Mouse (Mus musculus) intestine, postnatal 0 days (tissue): ENCODE results near the gene Igfbpl1. TPM values are rescaled to one million over a fixed set of nuclear protein-coding genes. Genes with fewer than 3 reads are reported as not detected.

Experiments
- ATAC-seq: fragments of 200-750 bp; cut with Nextera tagmentation; 2 replicates; pipeline ENCODE4 v1.8.0; 2017; ENCODE audit warnings: mild to moderate bottlenecking, moderate TSS enrichment, moderate library complexity
- H3K27ac ChIP-seq: fragments of 300-500 bp; sonication (generic); 2 replicates; pipeline ENCODE4 v1.5.1; 2014; ENCODE audit warnings: mild to moderate bottlenecking, low read depth, low read length, moderate library complexity
- H3K27me3 ChIP-seq: fragments of 300-500 bp; sonication (generic); replicated peaks from 2 replicates; pipeline ENCODE4 v1.6.1; 2014; ENCODE audit warnings: low read length, mixed read lengths; ENCODE audit not compliant: control insufficient read depth, insufficient read depth
- H3K36me3 ChIP-seq: fragments of 300-500 bp; sonication (generic); 2 replicates; pipeline ENCODE4 v1.6.1; 2014; ENCODE audit warnings: mild to moderate bottlenecking, moderate library complexity; ENCODE audit not compliant: control insufficient read depth, insufficient read depth
- H3K4me1 ChIP-seq: fragments of 300-500 bp; sonication (generic); replicated peaks from 2 replicates; pipeline ENCODE4 v1.6.1; 2014; ENCODE audit warnings: antibody characterized with exemption, low read length, mixed read lengths; ENCODE audit not compliant: control insufficient read depth, insufficient read depth
- H3K4me2 ChIP-seq: fragments of 300-500 bp; sonication (generic); replicated peaks from 2 replicates; pipeline ENCODE4 v1.6.1; 2014; ENCODE audit warnings: low read depth, mild to moderate bottlenecking, moderate library complexity
- H3K4me3 ChIP-seq: fragments of 300-500 bp; sonication (generic); 2 replicates; pipeline ENCODE4 v1.5.1; 2014; ENCODE audit warnings: low read depth, low read length
- H3K9ac ChIP-seq: fragments of 300-500 bp; sonication (generic); 2 replicates; pipeline ENCODE4 v1.6.1; 2014; ENCODE audit warnings: mild to moderate bottlenecking, low read depth, low read length
- H3K9me3 ChIP-seq: fragments of 300-500 bp; sonication (generic); 2 replicates; pipeline ENCODE4 v1.6.1; 2016; ENCODE audit warnings: mixed run types; ENCODE audit not compliant: control insufficient read depth
- CTCF ChIP-seq: sonication (generic); IDR thresholded peaks from 2 replicates; pipeline ENCODE4 v1.5.1; 2016; ENCODE audit warnings: low read depth, mild to moderate bottlenecking, control low read depth, antibody characterized with exemption, moderate library complexity
- WGBS: fragments of 180-500 bp; shearing (Covaris S2); extraction: QIAGEN DNeasy Blood & Tissue Kit; methylation state at CpG from one replicate; pipeline ENCODE4 v1.1.7; 2014; 5-methylcytosine and 5-hydroxymethylcytosine counted together
- polyA plus RNA-seq: library from polyadenylated mRNA; unstranded; fragments of >200 nt; fragmentation: Nextera tagmentation; extraction: Ambion mirVana; gene quantifications from 2 replicates; pipeline ENCODE4 v1.2.1, GENCODE M21; 2015

The Igfbpl1 gene
- polyA plus RNA-seq, 1 experiment from 2014 or later: 0.16 TPM

GRCm38 (mm10) chr4:45796760-45797159 is 30.0 kb downstream of the Igfbpl1 start:
- TF ChIP-seq CTCF: no peak
- Histone ChIP-seq H3K9ac (no peak overlapping the region), H3K9me3 (no peaks in the 10 kb centered on the region), H3K4me1 (no peaks in the 10 kb centered on the region; the same call in 1 of the 2 replicates), H3K4me2 (peak overlapping the region; percentile 9; the same call in 1 of the 2 replicates), H3K36me3 (no peaks in the 10 kb centered on the region), H3K27me3 (no peaks in the 10 kb centered on the region), H3K27ac (peak overlapping the region; percentile 28; the same call in 1 of the 2 replicates), H3K4me3 (no peak overlapping the region)
- ATAC-seq: no peak
- WGBS: 51% methylated on average over 5 of the region's 5 CpGs

- H3K9ac ChIP-seq: peak overlapping the region; percentile 42; the same call in 1 of the 2 replicates
- TF ChIP-seq CTCF: no peak
- H3K4me2 ChIP-seq: peak overlapping the region; percentile 65
- no peaks in the 10 kb centered on the region; the same call in 1 of the 2 replicates for H3K4me1 ChIP-seq
- peak; percentile 46 for ATAC-seq
- no peaks in the 10 kb centered on the region for H3K36me3 ChIP-seq
- peak overlapping the region; percentile 83 for H3K27ac ChIP-seq
- WGBS: 3% methylated on average over 11 of the region's 12 CpGs
- H3K9me3 ChIP-seq: no peaks in the 10 kb centered on the region
- no peaks in the 10 kb centered on the region for H3K27me3 ChIP-seq
- H3K4me3 ChIP-seq: peak overlapping the region; percentile 22
Observed at GRCm38 (mm10) chr4:45795191-45795811, 31.4 kb downstream of the Igfbpl1 start.

DNA sequence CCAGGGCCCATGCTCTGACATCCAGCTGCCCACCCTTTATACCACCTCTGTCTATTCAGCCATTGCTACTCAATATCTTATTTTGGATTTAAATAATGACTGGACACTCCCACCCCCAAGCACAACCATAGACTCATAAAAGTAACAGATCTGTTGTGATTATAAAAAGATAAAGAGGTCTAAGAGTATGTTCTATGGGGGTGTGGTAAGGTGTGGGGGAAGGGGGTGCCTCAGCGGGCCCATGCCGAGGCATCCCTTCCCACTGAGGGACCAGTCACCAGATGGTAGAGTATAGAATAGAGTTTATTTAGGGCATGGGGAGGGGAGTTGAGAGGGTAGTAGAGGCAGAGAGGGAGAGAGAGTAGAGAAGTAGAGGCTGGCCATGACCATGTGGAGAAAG is 36.7 kb downstream of the Igfbpl1 start:
- H3K9me3 ChIP-seq: no peaks in the 10 kb centered on the region
- H3K36me3 ChIP-seq: no peaks in the 10 kb centered on the region
- peak overlapping the region; percentile 37 for H3K4me2 ChIP-seq
- H3K4me1 ChIP-seq: peaks cover 19% of the 10 kb centered on the region
- no peaks in the 10 kb centered on the region for H3K27me3 ChIP-seq
- TF ChIP-seq CTCF: no peak
- WGBS: 43% methylated on average over 2 of the region's 2 CpGs
- H3K9ac ChIP-seq: no peak overlapping the region
- peak; percentile 67 for ATAC-seq
- H3K4me3 ChIP-seq: no peak overlapping the region
- peak overlapping the region; percentile 60 for H3K27ac ChIP-seq

DNA sequence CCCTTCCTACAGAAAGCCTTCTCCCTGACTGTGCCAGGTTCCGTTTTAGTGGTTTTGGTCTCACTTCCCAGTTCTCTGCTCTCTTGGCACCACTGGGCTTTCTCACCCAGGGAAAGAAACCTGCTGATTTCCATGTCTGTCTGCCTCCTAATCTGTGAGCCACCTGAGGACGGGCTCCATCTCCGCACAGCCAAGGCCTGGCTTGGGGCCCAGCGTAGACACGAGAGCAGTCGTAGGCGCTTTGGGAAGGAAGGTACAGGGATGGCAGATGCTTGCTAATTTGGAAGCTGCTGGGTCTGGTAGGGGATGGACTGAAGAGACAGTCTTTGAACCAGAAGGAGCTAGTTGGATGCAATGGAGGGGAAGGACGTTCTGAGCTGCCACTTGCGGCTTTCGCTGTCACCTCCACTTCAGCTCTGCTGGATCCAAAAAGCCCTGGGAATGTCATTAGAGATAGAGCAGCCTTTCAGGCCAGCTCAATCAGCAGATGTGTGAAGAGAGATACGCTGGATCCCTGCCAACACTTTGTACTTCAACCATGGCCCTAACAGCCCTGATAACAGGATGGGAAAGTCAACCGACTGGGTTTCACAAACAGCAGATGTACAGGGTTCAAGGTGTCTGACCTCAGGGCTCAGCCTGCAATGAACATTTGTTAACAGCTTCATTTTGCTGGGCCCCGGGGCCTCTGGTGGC is 37.3 kb downstream of the Igfbpl1 start:
- Histone ChIP-seq H3K9ac (no peak overlapping the region), H3K4me2 (peak overlapping the region; percentile 37)

GRCm38 (mm10) chr4:45788446-45789081 is 38.2 kb downstream of the Igfbpl1 start:
- Histone ChIP-seq H3K27ac (peak overlapping the region; percentile 52; the same call in 1 of the 2 replicates), H3K4me1 (peaks cover 19% of the 10 kb centered on the region), H3K9me3 (no peaks in the 10 kb centered on the region), H3K9ac (no peak overlapping the region), H3K36me3 (no peaks in the 10 kb centered on the region), H3K4me2 (no peak overlapping the region), H3K4me3 (no peak overlapping the region), H3K27me3 (no peaks in the 10 kb centered on the region)
- no peak for TF ChIP-seq CTCF
- ATAC-seq: no peak
- WGBS: 74% methylated on average over 13 of the region's 13 CpGs

More for the DNA sequence above, 37.3 kb downstream of the Igfbpl1 start:
- H3K4me3 ChIP-seq: no peak overlapping the region
- H3K9me3 ChIP-seq: no peaks in the 10 kb centered on the region
- peak overlapping the region; percentile 60 for H3K27ac ChIP-seq
- ATAC-seq: peak; percentile 90
- WGBS: 36% methylated on average over 13 of the region's 13 CpGs
- peaks cover 19% of the 10 kb centered on the region for H3K4me1 ChIP-seq
- no peak for TF ChIP-seq CTCF
- H3K36me3 ChIP-seq: no peaks in the 10 kb centered on the region
- H3K27me3 ChIP-seq: no peaks in the 10 kb centered on the region

- Histone ChIP-seq H3K4me1 (peaks cover 19% of the 10 kb centered on the region), H3K9me3 (no peaks in the 10 kb centered on the region), H3K36me3 (no peaks in the 10 kb centered on the region), H3K27me3 (no peaks in the 10 kb centered on the region), H3K9ac (no peak overlapping the region), H3K27ac (no peak overlapping the region), H3K4me3 (no peak overlapping the region), H3K4me2 (0 out of 2 replicates have a peak overlapping the region, but pooled peaks have one; percentile 17)
- ATAC-seq: no peak
- 37% methylated on average over 4 of the region's 4 CpGs for WGBS
- peak; percentile 69 for TF ChIP-seq CTCF
Observed at GRCm38 (mm10) chr4:45786674-45787073, 40.0 kb downstream of the Igfbpl1 start.
